Comparison of ENCODE assay signal across 8 mouse cellular contexts in genomic region chr3:62339516-62340051, GRCm38 (mm10). TPM values are rescaled to one million over a fixed set of nuclear protein-coding genes. Genes with fewer than 3 reads are reported as not detected.
A peak's percentile ranks its signal among the peaks of the same experiment; 100 is the strongest.
DNase-seq lines count a peak whose midpoint lies in the region; ATAC-seq and TF ChIP-seq lines count a peak whose summit lies in the region.

No protein-coding gene starts in this region.

- H3K9ac ChIP-seq in hindbrain, embryonic 16.5 days (ENCODE audit: low read depth, low read length), result peak overlapping the region; percentile 76
- peak overlapping the region; percentile 7; the same call in 1 of the 2 replicates for H3K9ac ChIP-seq in liver, embryonic 12.5 days
- peak overlapping the region; percentile 74 for H3K9ac ChIP-seq in midbrain, postnatal 0 days (replicated peaks; ENCODE audit: low read length, poor library complexity, severe bottlenecking)

- under 1% methylated on average over 53 of the region's 53 CpGs for WGBS in cerebellum, adult 2 months
- 5% methylated on average over 53 of the region's 53 CpGs for WGBS in bone marrow, adult 2 months
- under 1% methylated on average over 53 of the region's 53 CpGs for WGBS in hindbrain, embryonic 16.5 days
- 3% methylated on average over 53 of the region's 53 CpGs for WGBS in liver, embryonic 12.5 days (ENCODE audit: insufficient replicate concordance)
- WGBS in midbrain, postnatal 0 days, result under 1% methylated on average over 53 of the region's 53 CpGs

- H3K4me2 ChIP-seq in hindbrain, embryonic 16.5 days (ENCODE audit: low read length), result peak overlapping the region; percentile 82
- H3K4me2 ChIP-seq in liver, embryonic 12.5 days, result peak overlapping the region; percentile 74
- H3K4me2 ChIP-seq in midbrain, postnatal 0 days (ENCODE audit: low read depth, low read length, poor library complexity, severe bottlenecking), result peak overlapping the region; percentile 61

- peak; percentile 68 for ATAC-seq in hindbrain, embryonic 16.5 days
- ATAC-seq in liver, embryonic 12.5 days, result peak; percentile 32
- ATAC-seq in midbrain, postnatal 0 days (ENCODE audit: low FRiP score), result peak; percentile 64

- H3K27me3 ChIP-seq in cerebellum, adult 2 months (ENCODE audit: control insufficient read depth, insufficient read depth, low read length), result no peaks in the 10 kb centered on the region; the same call in 1 of the 2 replicates
- peaks cover 3% of the 10 kb centered on the region; the same call in 1 of the 2 replicates for H3K27me3 ChIP-seq in hindbrain, embryonic 16.5 days (replicated peaks; ENCODE audit: control insufficient read depth, insufficient read depth, low read length)
- H3K27me3 ChIP-seq in liver, embryonic 12.5 days (replicated peaks), result peaks cover 56% of the 10 kb centered on the region
- H3K27me3 ChIP-seq in midbrain, postnatal 0 days (ENCODE audit: insufficient read depth, low read length), result 0 out of 2 replicates have a peak, but pooled peaks cover 7% of the 10 kb centered on the region

- no peaks in the 10 kb centered on the region for H3K4me1 ChIP-seq in cerebellum, adult 2 months (ENCODE audit: control insufficient read depth, insufficient read depth, low read length)
- H3K4me1 ChIP-seq in bone marrow, adult 2 months (ENCODE audit: control insufficient read depth, insufficient read depth, low read length), result no peaks in the 10 kb centered on the region
- H3K4me1 ChIP-seq in hindbrain, embryonic 16.5 days (ENCODE audit: control insufficient read depth, insufficient read depth, low read depth, low read length), result peaks cover 3% of the 10 kb centered on the region
- H3K4me1 ChIP-seq in liver, embryonic 12.5 days, result 0 out of 2 replicates have a peak, but pooled peaks cover 4% of the 10 kb centered on the region
- H3K4me1 ChIP-seq in midbrain, postnatal 0 days (ENCODE audit: insufficient read depth, low read length), result no peaks in the 10 kb centered on the region

- intact Hi-C loops in gastrocnemius, postnatal 14 days (cut with DNase I; ENCODE audit: low total_unique reads), result no loop called here

- H3K4me3 ChIP-seq in cerebellum, adult 2 months (replicated peaks; ENCODE audit: insufficient read depth, low read depth, low read length), result peak overlapping the region; percentile 35
- H3K4me3 ChIP-seq in bone marrow, adult 2 months (replicated peaks; ENCODE audit: control insufficient read depth, low read depth, low read length), result peak overlapping the region; percentile 43
- H3K4me3 ChIP-seq in hindbrain, embryonic 16.5 days (ENCODE audit: low read length), result peak overlapping the region; percentile 78
- peak overlapping the region; percentile 58 for H3K4me3 ChIP-seq in liver, embryonic 12.5 days
- H3K4me3 ChIP-seq in midbrain, postnatal 0 days (ENCODE audit: low read depth, low read length), result peak overlapping the region; percentile 67

- H3K27ac ChIP-seq in cerebellum, adult 2 months (ENCODE audit: insufficient read depth, low read length), result no peak overlapping the region
- no peak overlapping the region for H3K27ac ChIP-seq in bone marrow, adult 2 months (ENCODE audit: control insufficient read depth, insufficient read depth, low read depth, low read length, poor library complexity)
- peak overlapping the region; percentile 65 for H3K27ac ChIP-seq in hindbrain, embryonic 16.5 days (ENCODE audit: low read depth, low read length)
- no peak overlapping the region for H3K27ac ChIP-seq in liver, embryonic 12.5 days
- peak overlapping the region; percentile 8 for H3K27ac ChIP-seq in midbrain, postnatal 0 days (ENCODE audit: low read depth, low read length)

- no peak for TF ChIP-seq CTCF in cerebellum, adult 2 months (IDR thresholded peaks at IDR 0.05; ENCODE audit: borderline replicate concordance, insufficient read depth, low read depth, low read length)
- TF ChIP-seq CTCF in bone marrow, adult 2 months (IDR thresholded peaks at IDR 0.05; ENCODE audit: control insufficient read depth, insufficient read depth, low read length), result no peak
- no peak for TF ChIP-seq CTCF in midbrain, postnatal 0 days (IDR thresholded peaks at IDR 0.05)

- DNase-seq in cerebellum, adult 2 months, result peak; percentile 11 to 27
- DNase-seq in cerebellum, adult 8-10 months, result no peak
- peak; percentile 41 for DNase-seq in gastrocnemius, postnatal 14 days
- no peak for DNase-seq in midbrain, postnatal 0 days (ENCODE audit: low spot score)
- peak; percentile 43 for DNase-seq in yolk sac, embryonic 10.5 days (ENCODE audit: low spot score)

- no peaks in the 10 kb centered on the region for H3K36me3 ChIP-seq in hindbrain, embryonic 16.5 days (ENCODE audit: control insufficient read depth, insufficient read depth, low read length)
- H3K36me3 ChIP-seq in liver, embryonic 12.5 days, result no peaks in the 10 kb centered on the region
- no peaks in the 10 kb centered on the region for H3K36me3 ChIP-seq in midbrain, postnatal 0 days (ENCODE audit: insufficient read depth, low read length)

- TF ChIP-seq POLR2A in cerebellum, adult 2 months (IDR thresholded peaks at IDR 0.05; ENCODE audit: borderline replicate concordance, insufficient read depth, low read length), result no peak
- TF ChIP-seq POLR2A in bone marrow, adult 2 months (IDR thresholded peaks at IDR 0.05; ENCODE audit: borderline replicate concordance, control insufficient read depth, low read depth, low read length), result no peak

- H3K9me3 ChIP-seq in hindbrain, embryonic 16.5 days (ENCODE audit: control insufficient read depth, low read length), result no peaks in the 10 kb centered on the region
- no peaks in the 10 kb centered on the region for H3K9me3 ChIP-seq in liver, embryonic 12.5 days (replicated peaks)
- H3K9me3 ChIP-seq in midbrain, postnatal 0 days (ENCODE audit: low read length), result no peaks in the 10 kb centered on the region

RNA-seq across cellular contexts. Expression of gene Arhgef26, which starts 1.4 kb away (rescaled TPM):
- polyA plus RNA-seq in cerebellum, adult 2 months (2012; rRNA removed), result 26.1 and 26.9 TPM in 2 replicates
- 1.7 TPM in 2 replicates for polyA plus RNA-seq in bone marrow, adult 2 months (2011; ENCODE audit: insufficient read depth, insufficient read length, low replicate concordance, missing spikeins)
- total RNA-seq in gastrocnemius, postnatal 14 days (2021), result 1 to 10 TPM; 3.1 to 3.7 TPM
- 14.9 and 16.2 TPM in 2 replicates for polyA plus RNA-seq in hindbrain, embryonic 16.5 days (2015; fragmentation: Nextera tagmentation; extraction: Ambion mirVana)
- polyA plus RNA-seq in liver, embryonic 12.5 days (2016; fragmentation: Nextera tagmentation; extraction: Ambion mirVana), result 0.77 and 0.79 TPM in 2 replicates
- total RNA-seq in midbrain, postnatal 0 days (2014; rRNA removed), result 23.3 and 26.7 TPM in 2 replicates
- 14.1 and 16.5 TPM in 2 replicates for polyA plus RNA-seq in midbrain, postnatal 0 days (2015; fragmentation: Nextera tagmentation; extraction: Ambion mirVana)

Comparison
In these comparisons a context has a peak if more than half of its experiments do, and no peak if none do; other contexts are left out.
1. DNase-seq: peak in cerebellum, adult 2 months (2 of 2), gastrocnemius, postnatal 14 days (single experiment) and yolk sac, embryonic 10.5 days (single experiment); none in cerebellum, adult 8-10 months (single experiment) and midbrain, postnatal 0 days (single experiment).
2. H3K27ac ChIP-seq: peak in hindbrain, embryonic 16.5 days (single experiment) and midbrain, postnatal 0 days (single experiment); none in cerebellum, adult 2 months (single experiment), bone marrow, adult 2 months (single experiment) and liver, embryonic 12.5 days (single experiment).
3. H3K9ac ChIP-seq: peak in every context shown above with its lines; median percentile 76 in hindbrain, embryonic 16.5 days; 74 in midbrain, postnatal 0 days; 7 in liver, embryonic 12.5 days.
4. Peak in every context shown above with its lines, with median percentiles within 50 percentile points of each other: H3K4me3 ChIP-seq, ATAC-seq and H3K4me2 ChIP-seq.